Mouse (Mus musculus) forebrain, embryonic 14.5 days (tissue): Measurements from ENCODE around the gene Tmprss11f. TPM values are rescaled to one million over a fixed set of nuclear protein-coding genes. Genes with fewer than 3 reads are reported as not detected.
"Not testable (repeated sequence)": the region's sequence is repeated elsewhere in the genome, so short reads cannot be mapped to it uniquely, and the experiment has no call there.

ENCODE experiments used
- ATAC-seq: fragments of 200-750 bp; cut with Nextera tagmentation; 2 replicates; pipeline ENCODE4 v1.8.0; 2017; ENCODE audit warnings: mild to moderate bottlenecking, moderate library complexity
- DNase-seq: peaks from one replicate; pipeline ENCODE4 v3.0.0-alpha.2; 2015; ENCODE audit warnings: low spot score
- H3K27ac ChIP-seq: fragments of 300-500 bp; sonication (generic); 2 replicates; pipeline ENCODE4 v1.5.1; 2014; ENCODE audit warnings: low read depth, mild to moderate bottlenecking, control low read depth, low read length, moderate library complexity
- H3K27me3 ChIP-seq: fragments of 300-500 bp; sonication (generic); replicated peaks from 2 replicates; pipeline ENCODE4 v1.6.1; 2014; ENCODE audit warnings: low read length, control low read depth, mixed read lengths; ENCODE audit not compliant: control insufficient read depth, insufficient read depth
- H3K36me3 ChIP-seq: fragments of 300-500 bp; sonication (generic); 2 replicates; pipeline ENCODE4 v1.6.1; 2014; ENCODE audit warnings: low read length, control low read depth; ENCODE audit not compliant: control insufficient read depth, insufficient read depth
- H3K4me1 ChIP-seq: fragments of 300-500 bp; sonication (generic); 2 replicates; pipeline ENCODE4 v1.6.1; 2014; ENCODE audit warnings: antibody characterized with exemption, low read length, control low read depth; ENCODE audit not compliant: control insufficient read depth, insufficient read depth
- H3K4me2 ChIP-seq: fragments of 300-500 bp; sonication (generic); 2 replicates; pipeline ENCODE4 v1.6.1; 2014; ENCODE audit warnings: mild to moderate bottlenecking, control low read depth, low read length
- H3K4me3 ChIP-seq: fragments of 300-500 bp; sonication (generic); 2 replicates; pipeline ENCODE4 v1.5.1; 2014; ENCODE audit warnings: low read depth, low read length, control low read depth
- H3K9ac ChIP-seq: fragments of 300-500 bp; sonication (generic); 2 replicates; pipeline ENCODE4 v1.6.1; 2014; ENCODE audit warnings: mild to moderate bottlenecking, low read length, control low read depth, moderate library complexity
- H3K9me3 ChIP-seq: fragments of 300-500 bp; sonication (generic); replicated peaks from 2 replicates; pipeline ENCODE4 v1.6.1; 2016; ENCODE audit warnings: low read length, control low read depth, mixed read lengths; ENCODE audit not compliant: control insufficient read depth
- WGBS: fragments of 180-500 bp; shearing (Covaris S2); extraction: QIAGEN DNeasy Blood & Tissue Kit; methylation state at CpG from one replicate; pipeline ENCODE4 v1.1.7; 2014; 5-methylcytosine and 5-hydroxymethylcytosine counted together
- polyA plus RNA-seq: library from polyadenylated mRNA; unstranded; fragments of >200 nt; fragmentation: Nextera tagmentation; extraction: Ambion mirVana; gene quantifications from 2 replicates; pipeline ENCODE4 v1.2.1, GENCODE M21; 2014

Tmprss11f gene
- polyA plus RNA-seq, 1 experiment from 2014 or later, result not detected

GRCm38 (mm10) chr5:86578761-86579160 is 53.5 kb downstream of the Tmprss11f start:
- H3K9ac ChIP-seq, H3K4me2 ChIP-seq, DNase-seq, ATAC-seq, H3K4me3 ChIP-seq, H3K9me3 ChIP-seq, H3K36me3 ChIP-seq, H3K4me1 ChIP-seq, H3K27ac ChIP-seq, H3K27me3 ChIP-seq: not testable (repeated sequence)
- WGBS, result 93% methylated on average over 8 of the region's 8 CpGs

- Histone ChIP-seq H3K27me3 (no peaks in the 10 kb centered on the region), H3K9ac (no peak overlapping the region), H3K4me2 (no peak overlapping the region), H3K36me3 (no peaks in the 10 kb centered on the region), H3K27ac (no peak overlapping the region), H3K9me3 (no peaks in the 10 kb centered on the region), H3K4me3 (no peak overlapping the region), H3K4me1 (no peaks in the 10 kb centered on the region)
- DNase-seq, result no peak
- no peak for ATAC-seq
- WGBS, result 97% methylated on average over 2 of the region's 2 CpGs
Observed at GRCm38 (mm10) chr5:86546693-86547092, 85.5 kb downstream of the Tmprss11f start.

GRCm38 (mm10) chr5:86540601-86541000 is 91.6 kb downstream of the Tmprss11f start:
- H3K9ac ChIP-seq, result no peak overlapping the region
- 87% methylated on average over 3 of the region's 3 CpGs for WGBS
- no peak overlapping the region for H3K4me3 ChIP-seq
- no peaks in the 10 kb centered on the region for H3K36me3 ChIP-seq
- H3K4me1 ChIP-seq, result no peaks in the 10 kb centered on the region
- no peaks in the 10 kb centered on the region for H3K27me3 ChIP-seq
- DNase-seq, result no peak
- ATAC-seq, result no peak
- no peak overlapping the region for H3K4me2 ChIP-seq
- no peak overlapping the region for H3K27ac ChIP-seq
- H3K9me3 ChIP-seq, result no peaks in the 10 kb centered on the region

- Histone ChIP-seq H3K27ac (no peak overlapping the region), H3K9ac (no peak overlapping the region), H3K4me3 (no peak overlapping the region), H3K4me1 (no peaks in the 10 kb centered on the region), H3K27me3 (no peaks in the 10 kb centered on the region), H3K4me2 (no peak overlapping the region), H3K9me3 (no peaks in the 10 kb centered on the region), H3K36me3 (no peaks in the 10 kb centered on the region)
- DNase-seq (no peak), ATAC-seq (no peak)
- WGBS, result 47% methylated on average over 2 of the region's 2 CpGs
Observed at GRCm38 (mm10) chr5:86528725-86529124, 103.5 kb downstream of the Tmprss11f start.

GRCm38 (mm10) chr5:86518500-86518899 is 113.7 kb downstream of the Tmprss11f start, which contains the start of gene Tmprss11g:
Tmprss11g (minus strand) TSS chr5:86518600.
- no peak within 1 kb of the TSS for H3K27ac ChIP-seq
- no peaks in the 10 kb centered on the region for H3K4me1 ChIP-seq
- DNase-seq (no peak), ATAC-seq (no peak)
- H3K27me3 ChIP-seq, result no peaks in the 10 kb centered on the region
- H3K9ac ChIP-seq, result no peak within 1 kb of the TSS
- H3K4me2 ChIP-seq, result no peak within 1 kb of the TSS
- no peaks in the 10 kb centered on the region for H3K9me3 ChIP-seq
- H3K36me3 ChIP-seq, result no peaks in the 10 kb centered on the region
- WGBS, result 84% methylated on average over 9 of the region's 9 CpGs
- H3K4me3 ChIP-seq, result no peak within 1 kb of the TSS

GRCm38 (mm10) chr5:86511538-86511937 is 120.7 kb downstream of the Tmprss11f start:
- H3K9ac ChIP-seq, result no peak overlapping the region
- H3K27ac ChIP-seq, result no peak overlapping the region
- ATAC-seq (no peak), DNase-seq (no peak)
- no peaks in the 10 kb centered on the region for H3K27me3 ChIP-seq
- H3K4me2 ChIP-seq, result no peak overlapping the region
- no peaks in the 10 kb centered on the region for H3K4me1 ChIP-seq
- WGBS, result 30% methylated on average over 5 of the region's 5 CpGs
- H3K9me3 ChIP-seq, result no peaks in the 10 kb centered on the region
- no peak overlapping the region for H3K4me3 ChIP-seq
- H3K36me3 ChIP-seq, result no peaks in the 10 kb centered on the region

- Histone ChIP-seq H3K9me3 (no peaks in the 10 kb centered on the region), H3K36me3 (no peaks in the 10 kb centered on the region), H3K27ac (no peak overlapping the region), H3K4me2 (no peak overlapping the region), H3K4me3 (no peak overlapping the region), H3K9ac (no peak overlapping the region), H3K27me3 (no peaks in the 10 kb centered on the region), H3K4me1 (no peaks in the 10 kb centered on the region)
- DNase-seq (no peak), ATAC-seq (no peak)
- 63% methylated on average over 1 of the region's 1 CpGs for WGBS
Observed at GRCm38 (mm10) chr5:86493453-86493852, 138.8 kb downstream of the Tmprss11f start.

GRCm38 (mm10) chr5:86482562-86482961 is 149.7 kb downstream of the Tmprss11f start:
- Histone ChIP-seq H3K4me3 (no peak overlapping the region), H3K27ac (no peak overlapping the region), H3K9me3 (no peaks in the 10 kb centered on the region), H3K9ac (no peak overlapping the region), H3K4me1 (no peaks in the 10 kb centered on the region), H3K4me2 (no peak overlapping the region), H3K36me3 (no peaks in the 10 kb centered on the region), H3K27me3 (no peaks in the 10 kb centered on the region)
- DNase-seq (peak; percentile 46), ATAC-seq (no peak)
- WGBS, result 76% methylated on average over 2 of the region's 2 CpGs

GRCm38 (mm10) chr5:86482031-86482430 is 150.2 kb downstream of the Tmprss11f start:
- ATAC-seq (no peak), DNase-seq (no peak)
- Histone ChIP-seq H3K9me3 (no peaks in the 10 kb centered on the region), H3K27me3 (no peaks in the 10 kb centered on the region), H3K4me1 (no peaks in the 10 kb centered on the region), H3K4me2 (no peak overlapping the region), H3K36me3 (no peaks in the 10 kb centered on the region), H3K27ac (no peak overlapping the region), H3K4me3 (no peak overlapping the region), H3K9ac (no peak overlapping the region)
- 97% methylated on average over 1 of the region's 1 CpGs for WGBS
